Mouse (Mus musculus): ENCODE results near the gene Zfp385c. TPM values are rescaled to one million over a fixed set of nuclear protein-coding genes. Genes with fewer than 3 reads are reported as not detected.

Zfp385c gene
- total and polyA plus RNA-seq, 2 experiments from 2014 or later = 0.53 to 2.5 TPM

GRCm38 (mm10) chr11:100710528-100710927 lies 18.3 kb upstream of the Zfp385c start:
- H3K27ac ChIP-seq (ENCODE audit: low read depth, low read length) = no peak overlapping the region
- peaks cover 45% of the 10 kb centered on the region for H3K36me3 ChIP-seq (ENCODE audit: insufficient read depth, low read length)
- DNase-seq (ENCODE audit: low spot score) (no peak), ATAC-seq (ENCODE audit: low FRiP score) (no peak)
- no peak for TF ChIP-seq CTCF (IDR thresholded peaks at IDR 0.05)
- H3K9ac ChIP-seq (replicated peaks; ENCODE audit: low read length, poor library complexity, severe bottlenecking) = no peak overlapping the region
- WGBS = 94% methylated on average over 13 of the region's 15 CpGs
- peaks cover 8% of the 10 kb centered on the region; the same call in 1 of the 2 replicates for H3K4me1 ChIP-seq (ENCODE audit: insufficient read depth, low read length)
- H3K4me2 ChIP-seq (ENCODE audit: low read depth, low read length, poor library complexity, severe bottlenecking) = no peak overlapping the region
- no peaks in the 10 kb centered on the region for H3K27me3 ChIP-seq (ENCODE audit: insufficient read depth, low read length)
- H3K4me3 ChIP-seq (ENCODE audit: low read depth, low read length) = no peak overlapping the region
- no peaks in the 10 kb centered on the region for H3K9me3 ChIP-seq (ENCODE audit: low read length)

DNA sequence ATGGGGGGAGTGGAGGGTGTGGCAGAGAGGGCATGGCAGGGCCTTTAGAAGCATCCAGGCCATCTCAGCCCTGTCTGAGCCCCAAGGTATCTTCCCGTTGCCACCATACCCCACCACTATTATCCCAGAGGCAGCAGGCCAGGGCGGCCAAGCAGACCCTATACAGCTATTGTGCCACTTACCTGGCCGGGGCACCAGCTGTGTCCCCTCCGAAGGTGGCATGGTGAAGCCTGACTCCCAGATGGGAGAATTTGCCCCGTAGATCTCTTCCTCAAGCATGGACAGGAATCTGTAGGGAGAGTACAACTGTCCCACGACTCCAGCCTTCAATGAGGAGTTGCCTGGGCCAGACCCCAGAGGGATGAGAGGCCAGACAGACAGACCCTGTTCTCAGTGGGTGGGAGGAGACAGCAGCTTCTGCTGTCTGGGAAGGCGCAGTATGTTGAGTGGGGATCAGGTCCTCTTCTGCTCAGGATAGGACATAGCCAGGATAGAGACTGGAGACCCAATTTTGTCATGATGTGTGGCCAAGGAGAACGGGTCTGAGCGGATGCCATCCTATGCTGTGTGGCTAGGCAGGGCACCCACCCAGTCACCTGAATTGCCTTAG lies 17.1 kb upstream of the Zfp385c start:
- Histone ChIP-seq H3K9ac (replicated peaks; ENCODE audit: low read length, poor library complexity, severe bottlenecking) (no peak overlapping the region), H3K4me2 (ENCODE audit: low read depth, low read length, poor library complexity, severe bottlenecking) (no peak overlapping the region), H3K9me3 (ENCODE audit: low read length) (no peaks in the 10 kb centered on the region), H3K4me1 (ENCODE audit: insufficient read depth, low read length) (peaks cover 8% of the 10 kb centered on the region; the same call in 1 of the 2 replicates), H3K27me3 (ENCODE audit: insufficient read depth, low read length) (no peaks in the 10 kb centered on the region), H3K4me3 (ENCODE audit: low read depth, low read length) (no peak overlapping the region), H3K27ac (ENCODE audit: low read depth, low read length) (no peak overlapping the region), H3K36me3 (ENCODE audit: insufficient read depth, low read length) (peaks cover 54% of the 10 kb centered on the region)
- WGBS = 95% methylated on average over 9 of the region's 9 CpGs
- ATAC-seq (ENCODE audit: low FRiP score) (no peak), DNase-seq (ENCODE audit: low spot score) (no peak)
- no peak for TF ChIP-seq CTCF (IDR thresholded peaks at IDR 0.05)

DNA sequence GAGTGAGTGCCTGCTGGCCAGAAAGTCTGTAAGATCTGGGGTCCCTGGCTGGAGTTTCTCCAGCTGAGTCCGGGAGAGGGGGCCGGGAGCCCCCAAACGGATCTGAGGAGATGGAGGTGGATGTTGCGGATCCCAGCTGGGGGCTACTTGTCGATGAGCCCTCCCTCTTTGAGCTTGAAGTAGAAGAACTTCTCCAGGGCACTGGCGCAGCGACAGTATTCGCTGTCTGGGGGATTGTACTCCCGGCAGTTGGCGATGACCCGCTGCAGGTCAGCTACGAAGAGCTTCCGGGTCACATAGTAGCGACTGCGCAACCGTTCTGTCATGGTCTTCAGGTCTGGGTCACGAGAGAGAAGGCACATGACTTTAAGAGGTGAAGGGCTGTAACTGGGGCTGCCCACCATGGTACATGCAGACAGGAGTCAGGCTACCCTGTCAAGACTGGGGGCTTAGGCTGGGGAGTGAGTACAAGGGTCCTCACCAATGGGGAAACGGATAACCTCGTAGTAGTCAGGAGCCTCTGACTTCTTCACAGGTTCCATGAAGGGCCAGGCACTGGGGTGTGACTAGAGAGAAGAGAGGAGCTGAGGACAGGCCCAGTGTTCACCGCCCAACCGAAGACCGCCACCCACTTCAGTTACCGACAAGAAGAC lies 13.0 kb upstream of the Zfp385c start:
- no peak overlapping the region for H3K4me3 ChIP-seq (ENCODE audit: low read depth, low read length)
- no peak overlapping the region for H3K27ac ChIP-seq (ENCODE audit: low read depth, low read length)
- H3K27me3 ChIP-seq (ENCODE audit: insufficient read depth, low read length) = no peaks in the 10 kb centered on the region
- TF ChIP-seq CTCF (IDR thresholded peaks at IDR 0.05) = no peak
- H3K9me3 ChIP-seq (ENCODE audit: low read length) = no peaks in the 10 kb centered on the region
- no peaks in the 10 kb centered on the region for H3K4me1 ChIP-seq (ENCODE audit: insufficient read depth, low read length)
- 93% methylated on average over 23 of the region's 23 CpGs for WGBS
- H3K36me3 ChIP-seq (ENCODE audit: insufficient read depth, low read length) = peaks cover 53% of the 10 kb centered on the region
- H3K9ac ChIP-seq (replicated peaks; ENCODE audit: low read length, poor library complexity, severe bottlenecking) = no peak overlapping the region
- DNase-seq (ENCODE audit: low spot score) = no peak
- ATAC-seq (ENCODE audit: low FRiP score) = no peak
- no peak overlapping the region for H3K4me2 ChIP-seq (ENCODE audit: low read depth, low read length, poor library complexity, severe bottlenecking)

- Histone ChIP-seq H3K27ac (ENCODE audit: low read depth, low read length) (no peak within 1 kb of the TSS), H3K4me2 (ENCODE audit: low read depth, low read length, poor library complexity, severe bottlenecking) (no peak within 1 kb of the TSS; the same call in 1 of the 2 replicates), H3K27me3 (ENCODE audit: insufficient read depth, low read length) (no peaks in the 10 kb centered on the region), H3K4me3 (ENCODE audit: low read depth, low read length) (no peak within 1 kb of the TSS), H3K9me3 (ENCODE audit: low read length) (no peaks in the 10 kb centered on the region), H3K4me1 (ENCODE audit: insufficient read depth, low read length) (no peaks in the 10 kb centered on the region), H3K36me3 (ENCODE audit: insufficient read depth, low read length) (peaks cover 43% of the 10 kb centered on the region), H3K9ac (replicated peaks; ENCODE audit: low read length, poor library complexity, severe bottlenecking) (no peak within 1 kb of the TSS)
- no peak for ATAC-seq (ENCODE audit: low FRiP score)
- TF ChIP-seq CTCF (IDR thresholded peaks at IDR 0.05) = no peak
- 76% methylated on average over 7 of the region's 7 CpGs for WGBS
- no peak for DNase-seq (ENCODE audit: low spot score)
Observed at GRCm38 (mm10) chr11:100703851-100704531, 11.7 kb upstream of the Zfp385c start, which contains the start of gene Dhx58. TSS of gene Dhx58 (minus strand) at chr11:100704271.

GRCm38 (mm10) chr11:100703366-100703765 lies 11.1 kb upstream of the Zfp385c start:
- H3K4me2 ChIP-seq (ENCODE audit: low read depth, low read length, poor library complexity, severe bottlenecking) = no peak overlapping the region
- DNase-seq (ENCODE audit: low spot score) = no peak
- no peaks in the 10 kb centered on the region for H3K9me3 ChIP-seq (ENCODE audit: low read length)
- TF ChIP-seq CTCF (IDR thresholded peaks at IDR 0.05) = no peak
- H3K27ac ChIP-seq (ENCODE audit: low read depth, low read length) = no peak overlapping the region
- no peak overlapping the region for H3K9ac ChIP-seq (replicated peaks; ENCODE audit: low read length, poor library complexity, severe bottlenecking)
- ATAC-seq (ENCODE audit: low FRiP score) = no peak
- no peaks in the 10 kb centered on the region for H3K4me1 ChIP-seq (ENCODE audit: insufficient read depth, low read length)
- WGBS = 71% methylated on average over 11 of the region's 11 CpGs
- H3K36me3 ChIP-seq (ENCODE audit: insufficient read depth, low read length) = peaks cover 37% of the 10 kb centered on the region
- H3K4me3 ChIP-seq (ENCODE audit: low read depth, low read length) = no peak overlapping the region
- no peaks in the 10 kb centered on the region for H3K27me3 ChIP-seq (ENCODE audit: insufficient read depth, low read length)

DNA sequence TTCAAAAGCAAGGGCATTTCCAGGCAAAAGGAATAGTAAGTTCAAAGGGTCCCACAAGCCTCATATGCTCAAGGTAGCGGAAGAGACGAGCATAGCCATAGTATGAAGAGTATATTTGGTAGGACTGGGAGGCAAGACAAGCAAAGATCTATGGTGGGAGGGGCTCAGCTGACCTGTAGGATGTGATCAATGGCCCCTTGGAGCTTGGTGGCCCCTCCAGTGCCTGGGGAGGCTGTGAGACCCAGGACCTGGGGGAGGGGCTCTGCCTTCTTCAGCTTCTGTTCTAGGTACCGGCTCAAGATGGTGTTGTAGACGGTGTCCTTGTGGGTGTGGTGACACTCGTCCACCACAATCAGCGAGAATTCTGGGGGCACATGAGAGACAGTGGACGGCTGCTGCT lies 10.7 kb upstream of the Zfp385c start:
- ATAC-seq (ENCODE audit: low FRiP score) (no peak), DNase-seq (ENCODE audit: low spot score) (no peak)
- Histone ChIP-seq H3K27me3 (ENCODE audit: insufficient read depth, low read length) (no peaks in the 10 kb centered on the region), H3K4me2 (ENCODE audit: low read depth, low read length, poor library complexity, severe bottlenecking) (0 out of 2 replicates have a peak overlapping the region, but pooled peaks have one; percentile 15), H3K27ac (ENCODE audit: low read depth, low read length) (no peak overlapping the region), H3K36me3 (ENCODE audit: insufficient read depth, low read length) (peaks cover 33% of the 10 kb centered on the region), H3K9ac (replicated peaks; ENCODE audit: low read length, poor library complexity, severe bottlenecking) (no peak overlapping the region), H3K9me3 (ENCODE audit: low read length) (no peaks in the 10 kb centered on the region), H3K4me1 (ENCODE audit: insufficient read depth, low read length) (no peaks in the 10 kb centered on the region), H3K4me3 (ENCODE audit: low read depth, low read length) (no peak overlapping the region)
- no peak for TF ChIP-seq CTCF (IDR thresholded peaks at IDR 0.05)
- WGBS = 40% methylated on average over 7 of the region's 7 CpGs

All from midbrain, postnatal 0 days (tissue).